Mouse (Mus musculus): Measurements from ENCODE around the gene Gm11492. TPM values are rescaled to one million over a fixed set of nuclear protein-coding genes. Genes with fewer than 3 reads are reported as not detected.
A peak's percentile ranks its signal among the peaks of the same experiment; 100 is the strongest.

The Gm11492 gene
- not detected in 2 replicates for polyA plus RNA-seq (2014; fragmentation: Nextera tagmentation; extraction: Ambion mirVana)

GRCm38 (mm10) chr11:87566501-87566900, at the start of gene Gm11492:
Gm11492 (plus strand) TSS chr11:87566653.
- DNase-seq (no peak), ATAC-seq (ENCODE audit: insufficient read depth) (no peak)
- Histone ChIP-seq H3K4me2 (no peak within 1 kb of the TSS), H3K27ac (ENCODE audit: low read depth) (no peak within 1 kb of the TSS), H3K4me3 (ENCODE audit: low read depth, low read length) (no peak within 1 kb of the TSS), H3K9me3 (ENCODE audit: low read depth, low read length) (no peaks in the 10 kb centered on the region), H3K36me3 (ENCODE audit: insufficient read depth) (no peaks in the 10 kb centered on the region), H3K9ac (no peak within 1 kb of the TSS), H3K4me1 (ENCODE audit: insufficient read depth) (no peaks in the 10 kb centered on the region; the same call in 1 of the 2 replicates), H3K27me3 (ENCODE audit: insufficient read depth, low read length) (no peaks in the 10 kb centered on the region)
- WGBS: 61% methylated on average over 3 of the region's 3 CpGs
- TF ChIP-seq CTCF (IDR thresholded peaks at IDR 0.05; ENCODE audit: low read depth): no peak

GRCm38 (mm10) chr11:87519260-87519659, 47.2 kb upstream of the Gm11492 start:
- H3K9ac ChIP-seq: no peak overlapping the region
- no peaks in the 10 kb centered on the region for H3K4me1 ChIP-seq (ENCODE audit: insufficient read depth)
- H3K4me2 ChIP-seq: no peak overlapping the region
- no peak for ATAC-seq (ENCODE audit: insufficient read depth)
- H3K27ac ChIP-seq (ENCODE audit: low read depth): no peak overlapping the region
- peak; percentile 62 for DNase-seq
- 10% methylated on average over 2 of the region's 2 CpGs for WGBS
- no peaks in the 10 kb centered on the region for H3K9me3 ChIP-seq (ENCODE audit: low read depth, low read length)
- no peak overlapping the region for H3K4me3 ChIP-seq (ENCODE audit: low read depth, low read length)
- no peaks in the 10 kb centered on the region for H3K27me3 ChIP-seq (ENCODE audit: insufficient read depth, low read length)
- peak; percentile 77 for TF ChIP-seq CTCF (IDR thresholded peaks at IDR 0.05; ENCODE audit: low read depth)
- no peaks in the 10 kb centered on the region for H3K36me3 ChIP-seq (ENCODE audit: insufficient read depth)

GRCm38 (mm10) chr11:87523466-87523865, 43.0 kb upstream of the Gm11492 start:
- Histone ChIP-seq H3K36me3 (ENCODE audit: insufficient read depth) (no peaks in the 10 kb centered on the region), H3K4me1 (ENCODE audit: insufficient read depth) (no peaks in the 10 kb centered on the region), H3K27ac (ENCODE audit: low read depth) (no peak overlapping the region), H3K9ac (no peak overlapping the region), H3K4me3 (ENCODE audit: low read depth, low read length) (no peak overlapping the region), H3K9me3 (ENCODE audit: low read depth, low read length) (no peaks in the 10 kb centered on the region), H3K27me3 (ENCODE audit: insufficient read depth, low read length) (no peaks in the 10 kb centered on the region), H3K4me2 (no peak overlapping the region)
- 68% methylated on average over 5 of the region's 5 CpGs for whole genome bisulfite sequencing
- DNase-seq (no peak), ATAC-seq (ENCODE audit: insufficient read depth) (no peak)
- TF ChIP-seq CTCF (IDR thresholded peaks at IDR 0.05; ENCODE audit: low read depth): no peak

- Histone ChIP-seq H3K9ac (no peak overlapping the region), H3K9me3 (ENCODE audit: low read depth, low read length) (no peaks in the 10 kb centered on the region), H3K36me3 (ENCODE audit: insufficient read depth) (no peaks in the 10 kb centered on the region), H3K27ac (ENCODE audit: low read depth) (no peak overlapping the region), H3K4me2 (no peak overlapping the region), H3K4me3 (ENCODE audit: low read depth, low read length) (no peak overlapping the region), H3K4me1 (ENCODE audit: insufficient read depth) (no peaks in the 10 kb centered on the region), H3K27me3 (ENCODE audit: insufficient read depth, low read length) (no peaks in the 10 kb centered on the region)
- no peak for TF ChIP-seq CTCF (IDR thresholded peaks at IDR 0.05; ENCODE audit: low read depth)
- no peak for ATAC-seq (ENCODE audit: insufficient read depth)
- DNase-seq: no peak
Observed at GRCm38 (mm10) chr11:87523967-87524366, 42.5 kb upstream of the Gm11492 start.

- DNase-seq (no peak), ATAC-seq (ENCODE audit: insufficient read depth) (no peak)
- H3K27ac ChIP-seq (ENCODE audit: low read depth): no peak overlapping the region
- no peak overlapping the region for H3K4me3 ChIP-seq (ENCODE audit: low read depth, low read length)
- no peak overlapping the region for H3K9ac ChIP-seq
- no peaks in the 10 kb centered on the region for H3K4me1 ChIP-seq (ENCODE audit: insufficient read depth)
- H3K9me3 ChIP-seq (ENCODE audit: low read depth, low read length): no peaks in the 10 kb centered on the region
- TF ChIP-seq CTCF (IDR thresholded peaks at IDR 0.05; ENCODE audit: low read depth): no peak
- no peaks in the 10 kb centered on the region for H3K27me3 ChIP-seq (ENCODE audit: insufficient read depth, low read length)
- no peaks in the 10 kb centered on the region for H3K36me3 ChIP-seq (ENCODE audit: insufficient read depth)
- no peak overlapping the region for H3K4me2 ChIP-seq
Observed at GRCm38 (mm10) chr11:87524780-87525179, 41.7 kb upstream of the Gm11492 start.

- H3K4me2 ChIP-seq: no peak overlapping the region
- H3K9ac ChIP-seq: no peak overlapping the region
- 56% methylated on average over 3 of the region's 3 CpGs for WGBS
- ATAC-seq (ENCODE audit: insufficient read depth) (no peak), DNase-seq (no peak)
- no peak for TF ChIP-seq CTCF (IDR thresholded peaks at IDR 0.05; ENCODE audit: low read depth)
- no peak overlapping the region for H3K4me3 ChIP-seq (ENCODE audit: low read depth, low read length)
- H3K27me3 ChIP-seq (ENCODE audit: insufficient read depth, low read length): no peaks in the 10 kb centered on the region
- no peaks in the 10 kb centered on the region for H3K4me1 ChIP-seq (ENCODE audit: insufficient read depth)
- H3K36me3 ChIP-seq (ENCODE audit: insufficient read depth): no peaks in the 10 kb centered on the region
- H3K9me3 ChIP-seq (ENCODE audit: low read depth, low read length): no peaks in the 10 kb centered on the region
- no peak overlapping the region for H3K27ac ChIP-seq (ENCODE audit: low read depth)
Observed at GRCm38 (mm10) chr11:87527364-87527763, 39.1 kb upstream of the Gm11492 start.

- ATAC-seq (ENCODE audit: insufficient read depth) (no peak), DNase-seq (peak; percentile 13)
- Histone ChIP-seq H3K4me2 (no peak overlapping the region), H3K27ac (ENCODE audit: low read depth) (no peak overlapping the region), H3K4me1 (ENCODE audit: insufficient read depth) (no peaks in the 10 kb centered on the region), H3K9ac (no peak overlapping the region), H3K9me3 (ENCODE audit: low read depth, low read length) (no peaks in the 10 kb centered on the region), H3K36me3 (ENCODE audit: insufficient read depth) (no peaks in the 10 kb centered on the region), H3K27me3 (ENCODE audit: insufficient read depth, low read length) (no peaks in the 10 kb centered on the region), H3K4me3 (ENCODE audit: low read depth, low read length) (no peak overlapping the region)
- WGBS: 50% methylated on average over 4 of the region's 4 CpGs
- peak; percentile 36 for TF ChIP-seq CTCF (IDR thresholded peaks at IDR 0.05; ENCODE audit: low read depth)
Observed at GRCm38 (mm10) chr11:87527990-87528389, 38.5 kb upstream of the Gm11492 start.

- no peak overlapping the region for H3K4me3 ChIP-seq (ENCODE audit: low read depth, low read length)
- ATAC-seq (ENCODE audit: insufficient read depth) (no peak), DNase-seq (peak; percentile 44)
- WGBS: 50% methylated on average over 6 of the region's 6 CpGs
- no peaks in the 10 kb centered on the region for H3K4me1 ChIP-seq (ENCODE audit: insufficient read depth)
- no peaks in the 10 kb centered on the region for H3K27me3 ChIP-seq (ENCODE audit: insufficient read depth, low read length)
- TF ChIP-seq CTCF (IDR thresholded peaks at IDR 0.05; ENCODE audit: low read depth): 0 out of 2 replicates have a peak, but pooled peaks have one; percentile 15
- no peaks in the 10 kb centered on the region for H3K36me3 ChIP-seq (ENCODE audit: insufficient read depth)
- no peaks in the 10 kb centered on the region for H3K9me3 ChIP-seq (ENCODE audit: low read depth, low read length)
- no peak overlapping the region for H3K27ac ChIP-seq (ENCODE audit: low read depth)
- H3K4me2 ChIP-seq: no peak overlapping the region
- no peak overlapping the region for H3K9ac ChIP-seq
Observed at GRCm38 (mm10) chr11:87531695-87532094, 34.8 kb upstream of the Gm11492 start.

Data from lung, embryonic 14.5 days (tissue).